Mouse (Mus musculus) lung, postnatal 10 days (tissue): ENCODE data around the gene Gja4.
A peak's percentile ranks its signal among the peaks of the same experiment; 100 is the strongest.

Experiments
- DNase-seq: peaks from one replicate; pipeline ENCODE4 v3.0.0; 2021

Gene Gja4

GRCm38 (mm10) chr4:127323651-127324050 lies 9.8 kb upstream of the Gja4 start:
- DNase-seq = no peak

- peak; percentile 88 for DNase-seq
Measured at GRCm38 (mm10) chr4:127319613-127320012, 5.8 kb upstream of the Gja4 start.

GRCm38 (mm10) chr4:127317143-127317542 lies 3.3 kb upstream of the Gja4 start:
- peak; percentile 55 for DNase-seq

GRCm38 (mm10) chr4:127315753-127316152 lies 1.9 kb upstream of the Gja4 start:
- no peak for DNase-seq

GRCm38 (mm10) chr4:127314585-127314984 lies 746 bp upstream of the Gja4 start:
- DNase-seq = no peak

GRCm38 (mm10) chr4:127312349-127312748 lies 1.5 kb downstream of the Gja4 start:
- no peak for DNase-seq

- no peak for DNase-seq
Measured at GRCm38 (mm10) chr4:127311561-127311960, 2.3 kb downstream of the Gja4 start.

GRCm38 (mm10) chr4:127306915-127307314 lies 6.9 kb downstream of the Gja4 start:
- DNase-seq = no peak

GRCm38 (mm10) chr4:127303796-127304195 lies 10.0 kb downstream of the Gja4 start:
- peak; percentile 53 for DNase-seq

GRCm38 (mm10) chr4:127300503-127300902 lies 13.3 kb downstream of the Gja4 start:
- DNase-seq = no peak

- no peak for DNase-seq
Measured at GRCm38 (mm10) chr4:127292631-127293030, 21.2 kb downstream of the Gja4 start.

GRCm38 (mm10) chr4:127289039-127289548 lies 24.7 kb downstream of the Gja4 start:
- peak; percentile 40 for DNase-seq

- no peak for DNase-seq
Measured at GRCm38 (mm10) chr4:127286907-127287306, 26.9 kb downstream of the Gja4 start.

GRCm38 (mm10) chr4:127279241-127279640 lies 34.6 kb downstream of the Gja4 start:
- no peak for DNase-seq

GRCm38 (mm10) chr4:127278451-127279001 lies 35.3 kb downstream of the Gja4 start:
- peak; percentile 67 for DNase-seq

GRCm38 (mm10) chr4:127264183-127264554 lies 49.7 kb downstream of the Gja4 start:
- DNase-seq = no peak

GRCm38 (mm10) chr4:127263438-127264182 lies 50.2 kb downstream of the Gja4 start:
- DNase-seq = peak; percentile 76

GRCm38 (mm10) chr4:127261601-127262000 lies 52.2 kb downstream of the Gja4 start:
- DNase-seq = no peak
